In the genomic region with DNA sequence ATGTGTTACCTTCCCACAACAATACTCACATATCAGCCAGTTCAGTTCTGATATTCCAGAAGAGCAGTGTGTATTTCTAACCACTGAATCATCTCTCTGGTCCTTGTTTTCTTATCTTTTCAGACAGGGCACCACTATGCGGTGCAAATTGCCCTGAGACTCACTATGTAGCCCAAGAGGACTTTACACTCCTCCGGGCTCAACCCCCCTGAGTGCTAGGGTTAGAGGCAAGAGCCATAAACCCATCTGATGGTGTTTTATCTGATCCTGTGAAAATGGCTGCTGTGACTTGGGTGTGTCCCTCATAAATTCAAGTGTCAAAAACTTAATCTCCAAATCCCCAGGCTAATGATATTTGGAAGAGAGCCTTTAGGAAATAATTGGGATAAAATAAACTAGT, we compare ENCODE assay signal across 13 mouse cellular contexts.
"Had no signal": no experiment of that assay in that cellular context is flagged by ENCODE, and none has a peak within 500 bp of the region (broad histone marks: within the 10 kb centered on the region; RNA-seq: fewer than 3 reads in every experiment).

No protein-coding gene starts in this region.

- H3K9ac ChIP-seq: limb, embryonic 13.5 days; liver, embryonic 15.5 days; lung, embryonic 14.5 days; midbrain, embryonic 12.5 days; neural tube, embryonic 15.5 days had no signal

- H3K36me3 ChIP-seq: limb, embryonic 13.5 days; liver, embryonic 15.5 days; midbrain, embryonic 12.5 days; neural tube, embryonic 15.5 days had no signal

- H3K27ac ChIP-seq: layer of hippocampus, adult 2 months; limb, embryonic 13.5 days; liver, embryonic 15.5 days; midbrain, embryonic 12.5 days; neural tube, embryonic 15.5 days; stomach, postnatal 0 days had no signal

- H3K9me3 ChIP-seq: limb, embryonic 13.5 days; liver, embryonic 15.5 days; midbrain, embryonic 12.5 days; neural tube, embryonic 15.5 days had no signal

- H3K27me3 ChIP-seq: liver, embryonic 15.5 days; midbrain, embryonic 12.5 days; neural tube, embryonic 15.5 days had no signal

- H3K4me3 ChIP-seq: layer of hippocampus, adult 2 months; limb, embryonic 13.5 days; liver, embryonic 15.5 days; midbrain, embryonic 12.5 days; myocyte; neural tube, embryonic 15.5 days had no signal

- H3K4me1 ChIP-seq: limb, embryonic 13.5 days; midbrain, embryonic 12.5 days; neural tube, embryonic 15.5 days had no signal

- H3K4me2 ChIP-seq: limb, embryonic 13.5 days; liver, embryonic 15.5 days; lung, embryonic 14.5 days; midbrain, embryonic 12.5 days; neural tube, embryonic 15.5 days had no signal

- DNase-seq: kidney, adult 8-10 months; kidney, postnatal 10 days; kidney, postnatal 4 days; left cerebral cortex, postnatal 4 days; lung, postnatal 10 days had no signal
